Mouse (Mus musculus) gastrocnemius, postnatal 4 days (tissue): ENCODE data around the gene Tbc1d5. TPM values are rescaled to one million over a fixed set of nuclear protein-coding genes. Genes with fewer than 3 reads are reported as not detected.
"Not testable (repeated sequence)": the region's sequence is repeated elsewhere in the genome, so short reads cannot be mapped to it uniquely, and the experiment has no call there.

Experiments
- DNase-seq, 2 experiments: peaks; one replicate each; pipeline ENCODE4 v3.0.0; 2021 to 2022; ENCODE audit warnings: low spot score in 2 of 2, mixed read lengths in 2 of 2
- total RNA-seq, 2 experiments: library from RNA; stranded (reverse); gene quantifications; 2 replicates each; pipeline ENCODE4 v1.2.3; 2021

Tbc1d5 gene
- total RNA-seq, 2 experiments from 2014 or later, result 15.2 to 15.8 TPM

GRCm38 (mm10) chr17:50753356-50754138 is 425.6 kb downstream of the Tbc1d5 start:
- DNase-seq, result no peak

GRCm38 (mm10) chr17:50752753-50753152 is 426.4 kb downstream of the Tbc1d5 start:
- no peak for DNase-seq

GRCm38 (mm10) chr17:50751911-50752310 is 427.2 kb downstream of the Tbc1d5 start:
- no peak for DNase-seq

- no peak for DNase-seq
Measured at GRCm38 (mm10) chr17:50750874-50751273, 428.3 kb downstream of the Tbc1d5 start.

- DNase-seq, result no peak
Measured at GRCm38 (mm10) chr17:50741386-50741785, 437.8 kb downstream of the Tbc1d5 start.

- no peak for DNase-seq
Measured at GRCm38 (mm10) chr17:50740804-50741203, 438.3 kb downstream of the Tbc1d5 start.

- DNase-seq, result no peak
Measured at GRCm38 (mm10) chr17:50738476-50738875, 440.7 kb downstream of the Tbc1d5 start.

GRCm38 (mm10) chr17:50737068-50737467 is 442.1 kb downstream of the Tbc1d5 start:
- DNase-seq, result no peak

GRCm38 (mm10) chr17:50735955-50736533 is 443.1 kb downstream of the Tbc1d5 start:
- DNase-seq, result no peak

- DNase-seq, result no peak
Measured at GRCm38 (mm10) chr17:50735382-50735954, 443.7 kb downstream of the Tbc1d5 start.

- DNase-seq, result no peak
Measured at GRCm38 (mm10) chr17:50734781-50735180, 444.4 kb downstream of the Tbc1d5 start.

- no peak for DNase-seq
Measured at GRCm38 (mm10) chr17:50733390-50733789, 445.8 kb downstream of the Tbc1d5 start.

- no peak for DNase-seq
Measured at GRCm38 (mm10) chr17:50731876-50732275, 447.3 kb downstream of the Tbc1d5 start.

GRCm38 (mm10) chr17:50730896-50731295 is 448.3 kb downstream of the Tbc1d5 start:
- no peak for DNase-seq

GRCm38 (mm10) chr17:50729577-50729976 is 449.6 kb downstream of the Tbc1d5 start:
- no peak for DNase-seq

- no peak for DNase-seq
Measured at GRCm38 (mm10) chr17:50729031-50729430, 450.1 kb downstream of the Tbc1d5 start.

GRCm38 (mm10) chr17:50726265-50726664 is 452.9 kb downstream of the Tbc1d5 start:
- no peak for DNase-seq

- DNase-seq, result no peak
Measured at GRCm38 (mm10) chr17:50724376-50724775, 454.8 kb downstream of the Tbc1d5 start.

- DNase-seq, result no peak
Measured at GRCm38 (mm10) chr17:50717586-50717985, 461.6 kb downstream of the Tbc1d5 start.

GRCm38 (mm10) chr17:50710497-50711222 is 468.5 kb downstream of the Tbc1d5 start:
- no peak for DNase-seq

GRCm38 (mm10) chr17:50698410-50698809 is 480.7 kb downstream of the Tbc1d5 start:
- DNase-seq, result not testable (repeated sequence)

- no peak for DNase-seq
Measured at GRCm38 (mm10) chr17:50688135-50688534, 491.0 kb downstream of the Tbc1d5 start.
